Mouse (Mus musculus) mesoderm, embryonic 11.5 days (tissue): Measurements from ENCODE around the gene Parp16.
A peak's percentile ranks its signal among the peaks of the same experiment; 100 is the strongest.
"Not testable (repeated sequence)": the region's sequence is repeated elsewhere in the genome, so short reads cannot be mapped to it uniquely, and the experiment has no call there.

Experiments
- DNase-seq: peaks from one replicate; pipeline ENCODE4 v3.0.0-alpha.2; 2012; ENCODE audit warnings: low read depth, low spot score

Gene Parp16

GRCm38 (mm10) chr9:65178336-65179213 lies 16.6 kb upstream of the Parp16 start:
- DNase-seq: peak; percentile 89

GRCm38 (mm10) chr9:65179817-65180624 lies 15.1 kb upstream of the Parp16 start:
- no peak for DNase-seq

- peak; percentile 94 for DNase-seq
These were observed 6.6 kb upstream of the Parp16 start for GRCm38 (mm10) chr9:65188599-65188998.

DNA sequence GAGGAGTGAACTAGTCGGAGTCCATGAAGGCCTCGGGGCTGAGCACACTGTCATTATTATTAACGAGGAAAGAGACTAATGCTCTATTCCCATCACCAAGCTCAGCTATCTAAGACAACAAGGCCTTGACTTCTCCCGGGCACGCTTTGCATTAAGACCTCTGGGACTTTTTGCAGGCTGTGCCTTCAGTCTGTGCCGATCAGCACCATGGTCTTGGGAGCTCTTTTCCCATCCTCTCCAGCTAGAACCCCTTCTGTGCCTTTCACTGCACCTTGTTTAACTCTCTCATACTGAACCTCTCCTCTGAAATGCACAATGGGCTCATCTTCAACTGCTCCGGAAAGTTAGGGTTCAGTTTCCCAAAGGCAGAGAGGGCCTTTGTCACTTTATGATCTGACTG lies 4.8 kb upstream of the Parp16 start:
- DNase-seq: no peak

- peak; percentile 73 for DNase-seq
These were observed 3.8 kb upstream of the Parp16 start for GRCm38 (mm10) chr9:65191389-65191754.

GRCm38 (mm10) chr9:65191755-65192469 lies 3.2 kb upstream of the Parp16 start:
- peak; percentile 65 for DNase-seq

DNA sequence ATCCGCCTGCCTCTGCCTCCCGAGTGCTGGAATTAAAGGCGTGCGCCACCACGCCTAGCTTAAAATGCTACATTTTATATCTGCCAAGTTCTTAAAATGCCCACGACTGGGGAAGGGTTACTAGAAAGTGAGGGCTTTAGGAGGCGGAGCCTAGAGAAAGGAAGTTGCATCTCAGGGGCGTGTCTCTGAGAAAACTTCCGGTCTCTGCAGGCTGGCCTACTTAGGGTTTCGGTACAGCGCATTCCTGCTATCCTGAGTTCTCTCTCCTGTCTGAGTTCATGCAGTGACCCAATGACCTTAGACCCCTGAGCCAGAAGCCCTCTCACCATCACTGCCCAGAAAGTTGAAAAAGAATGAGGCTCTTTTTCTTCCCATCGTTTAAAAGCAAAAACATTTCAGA lies 1.9 kb upstream of the Parp16 start:
- no peak for DNase-seq

DNA sequence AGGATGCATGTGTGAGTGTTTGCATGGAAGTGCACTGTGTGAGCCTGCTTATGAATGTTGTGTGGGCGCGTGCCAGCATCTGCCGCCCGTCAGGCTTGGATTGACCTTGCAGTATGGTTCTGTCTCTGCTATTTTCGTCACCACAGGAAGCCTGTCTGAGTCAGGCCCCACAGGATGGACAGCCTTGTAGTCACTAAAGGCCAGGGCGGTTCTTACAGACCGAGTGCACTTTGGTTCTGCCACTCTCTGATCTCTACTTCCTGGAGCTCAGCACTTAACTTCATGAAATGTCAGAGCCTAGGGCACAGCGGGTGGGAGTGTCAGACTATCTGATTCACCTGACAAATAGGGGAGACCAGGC lies 448 bp downstream of the Parp16 start:
- DNase-seq: no peak

DNA sequence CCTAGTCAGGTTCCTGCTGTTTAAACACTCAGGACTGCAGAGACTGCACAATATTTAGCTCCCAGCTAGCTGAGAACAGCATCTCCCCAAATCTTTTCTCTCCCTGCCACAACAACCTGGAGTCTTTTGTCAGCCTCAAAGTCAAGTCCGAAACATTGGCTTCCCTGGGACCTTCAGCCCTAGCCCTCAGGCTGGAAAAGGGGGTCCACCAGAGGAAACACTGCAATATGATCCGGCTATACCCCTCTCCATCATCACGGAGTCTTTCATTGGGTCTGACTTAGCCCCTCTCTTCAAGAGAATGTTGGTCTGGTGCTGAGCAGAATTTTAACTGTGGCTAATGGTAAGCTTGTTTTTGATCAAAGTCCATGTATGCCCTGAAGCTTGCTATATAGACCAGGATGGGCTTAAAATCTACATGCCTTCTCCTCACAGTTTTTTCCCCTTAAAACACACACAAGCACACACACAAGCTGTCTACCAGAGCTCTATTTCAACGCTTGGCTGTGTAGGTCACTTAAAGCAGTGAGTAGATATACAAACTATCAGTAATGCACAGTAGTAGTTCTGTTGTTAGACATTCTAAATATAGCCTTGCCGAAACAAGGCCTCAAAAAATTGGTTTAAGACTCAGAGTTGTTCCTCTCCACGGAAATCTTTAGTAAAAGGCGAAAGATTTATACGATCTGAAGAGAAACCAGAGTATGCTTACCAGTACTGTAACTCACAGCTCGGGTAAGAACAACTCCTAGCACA lies 1.0 kb downstream of the Parp16 start:
- peak; percentile 74 for DNase-seq

GRCm38 (mm10) chr9:65196738-65197569 lies 1.8 kb downstream of the Parp16 start:
- DNase-seq: peak; percentile 90

DNA sequence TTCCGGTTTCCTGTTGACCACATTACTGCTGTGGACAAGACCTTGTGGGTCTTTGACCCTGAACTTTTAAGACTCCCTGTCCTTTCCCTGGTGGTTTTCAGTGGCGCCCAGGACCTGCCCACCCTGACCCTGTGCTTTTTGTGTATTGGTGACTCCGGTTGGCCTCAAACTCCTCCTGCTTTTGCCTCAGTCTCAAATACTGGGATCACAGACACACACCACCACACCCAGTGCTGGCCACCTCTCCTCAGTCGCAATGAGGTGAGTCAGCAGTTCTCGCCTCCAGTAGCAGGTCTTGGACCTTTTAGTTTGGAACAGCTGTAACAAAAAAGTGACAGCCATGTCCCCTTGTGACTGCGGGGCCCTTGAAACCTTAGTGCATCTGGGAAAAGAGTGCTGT lies 2.7 kb downstream of the Parp16 start:
- no peak for DNase-seq

DNA sequence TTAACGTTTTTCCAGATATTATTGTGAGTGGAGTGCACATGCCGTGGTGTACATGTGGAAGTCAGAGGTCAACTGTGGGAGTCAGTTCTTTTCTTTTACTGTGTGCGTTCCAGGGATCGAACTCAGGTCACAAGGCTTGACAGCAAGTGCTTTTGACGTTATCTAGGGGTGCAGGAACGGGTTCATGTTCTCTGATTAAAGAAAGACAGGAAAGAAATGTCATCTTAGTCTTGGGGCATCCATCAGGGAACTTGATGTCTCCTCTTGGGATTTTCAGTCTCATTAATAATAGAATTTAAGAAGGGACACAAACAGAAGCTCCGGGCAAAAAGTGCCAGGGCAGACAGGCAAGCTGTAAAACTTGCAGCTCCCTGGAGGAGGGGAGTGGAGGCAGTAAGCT lies 4.6 kb downstream of the Parp16 start:
- no peak for DNase-seq

DNA sequence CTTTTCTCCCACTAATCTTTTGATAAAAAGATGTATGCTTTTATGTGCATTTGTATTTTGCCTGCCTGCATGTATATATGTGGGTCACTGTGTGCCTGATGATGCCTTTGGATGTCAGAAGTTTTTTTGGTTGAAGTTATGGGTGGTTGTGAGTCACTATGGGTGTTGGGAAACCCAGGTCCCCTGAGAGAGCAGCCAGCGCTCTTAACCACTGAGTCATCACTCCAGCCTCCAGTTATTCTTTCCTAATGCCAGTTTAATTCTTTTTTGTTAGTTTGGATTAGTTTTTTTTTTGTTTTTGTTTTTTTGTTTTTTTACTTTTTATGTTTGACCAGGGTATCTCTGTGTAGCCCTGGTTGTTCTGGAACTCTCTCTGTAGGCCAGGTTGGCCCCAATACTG lies 5.5 kb downstream of the Parp16 start:
- DNase-seq: no peak

DNA sequence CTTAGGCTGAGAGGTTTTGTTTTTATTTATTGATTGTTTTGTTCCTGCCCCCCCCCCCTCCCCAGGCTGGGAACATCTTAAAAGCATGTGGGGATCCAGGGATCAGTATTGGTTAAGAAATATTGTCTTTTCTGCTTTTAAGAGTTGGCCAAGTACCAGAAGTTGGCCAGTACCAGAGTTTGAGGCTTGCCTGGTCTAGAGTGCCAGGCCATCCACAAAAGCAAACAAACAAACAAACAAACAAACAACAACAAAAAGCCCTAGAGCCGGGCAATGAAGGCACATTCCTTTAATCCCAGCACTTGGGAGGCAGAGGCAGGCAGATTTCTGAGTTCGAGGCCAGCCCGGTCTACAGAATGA lies 5.8 kb downstream of the Parp16 start:
- no peak for DNase-seq

DNA sequence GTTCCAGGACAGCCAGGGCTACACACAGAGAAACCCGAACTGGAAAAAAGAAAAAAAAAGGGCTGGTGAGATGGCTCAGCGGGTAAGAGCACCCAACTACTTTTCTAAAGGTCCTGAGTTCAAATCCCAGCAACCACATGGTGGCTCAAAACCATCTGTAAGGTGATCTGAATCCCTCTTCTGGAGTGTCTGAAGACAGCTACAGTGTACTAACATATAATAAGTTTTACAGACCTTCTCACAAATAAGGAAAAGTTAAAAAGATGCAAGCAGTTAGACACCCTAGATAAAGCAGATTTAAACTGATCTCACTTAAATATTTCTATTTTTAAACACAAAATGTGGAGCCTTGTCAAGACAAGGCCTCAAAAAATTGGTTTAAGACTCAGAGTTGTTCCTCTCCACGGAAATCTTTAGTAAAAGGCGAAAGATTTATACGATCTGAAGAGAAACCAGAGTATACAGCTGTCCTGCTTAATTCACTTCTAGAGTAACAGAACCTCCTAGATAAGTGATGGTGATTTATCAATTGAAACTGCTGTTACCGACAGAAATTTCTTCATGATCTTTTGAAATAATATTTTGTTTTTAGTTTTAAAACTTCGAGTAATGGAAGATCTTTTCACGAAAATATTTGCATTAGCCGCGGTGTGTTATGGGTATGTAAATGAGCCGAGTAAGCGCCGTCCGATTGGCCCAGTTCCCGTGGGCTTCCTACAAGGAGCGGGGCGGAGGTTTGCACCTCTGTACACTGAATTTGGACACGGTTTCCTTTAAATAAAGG lies 6.4 kb downstream of the Parp16 start:
- peak; percentile 92 for DNase-seq

DNA sequence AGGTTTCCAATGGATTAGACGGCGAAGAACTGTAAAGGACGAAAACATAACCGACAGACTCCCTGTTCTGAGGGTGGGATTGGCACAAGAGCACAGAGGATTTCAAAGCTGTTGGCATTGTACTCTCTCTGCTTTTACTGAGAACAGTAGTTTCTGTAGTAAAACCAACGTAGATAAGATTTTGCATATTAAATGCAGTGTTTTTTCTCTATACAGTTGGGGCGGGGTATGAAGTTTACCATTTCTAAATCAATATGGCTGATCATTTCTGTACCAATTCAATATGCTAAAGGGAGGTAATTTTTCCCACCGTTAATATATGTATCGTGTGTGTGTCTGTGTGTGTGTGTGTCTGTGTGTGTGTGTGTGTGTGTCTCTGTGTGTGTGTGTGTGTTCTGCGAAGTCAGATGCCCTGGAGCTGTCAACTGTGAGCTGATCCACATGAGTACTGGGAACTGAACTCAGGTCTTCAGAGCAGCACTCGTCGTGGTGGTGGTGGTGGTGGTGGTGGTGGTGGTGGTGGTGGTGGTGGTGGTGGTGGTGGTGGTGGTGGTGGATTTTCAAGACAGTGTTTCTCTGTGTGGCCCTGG lies 7.1 kb downstream of the Parp16 start:
- DNase-seq: no peak

DNA sequence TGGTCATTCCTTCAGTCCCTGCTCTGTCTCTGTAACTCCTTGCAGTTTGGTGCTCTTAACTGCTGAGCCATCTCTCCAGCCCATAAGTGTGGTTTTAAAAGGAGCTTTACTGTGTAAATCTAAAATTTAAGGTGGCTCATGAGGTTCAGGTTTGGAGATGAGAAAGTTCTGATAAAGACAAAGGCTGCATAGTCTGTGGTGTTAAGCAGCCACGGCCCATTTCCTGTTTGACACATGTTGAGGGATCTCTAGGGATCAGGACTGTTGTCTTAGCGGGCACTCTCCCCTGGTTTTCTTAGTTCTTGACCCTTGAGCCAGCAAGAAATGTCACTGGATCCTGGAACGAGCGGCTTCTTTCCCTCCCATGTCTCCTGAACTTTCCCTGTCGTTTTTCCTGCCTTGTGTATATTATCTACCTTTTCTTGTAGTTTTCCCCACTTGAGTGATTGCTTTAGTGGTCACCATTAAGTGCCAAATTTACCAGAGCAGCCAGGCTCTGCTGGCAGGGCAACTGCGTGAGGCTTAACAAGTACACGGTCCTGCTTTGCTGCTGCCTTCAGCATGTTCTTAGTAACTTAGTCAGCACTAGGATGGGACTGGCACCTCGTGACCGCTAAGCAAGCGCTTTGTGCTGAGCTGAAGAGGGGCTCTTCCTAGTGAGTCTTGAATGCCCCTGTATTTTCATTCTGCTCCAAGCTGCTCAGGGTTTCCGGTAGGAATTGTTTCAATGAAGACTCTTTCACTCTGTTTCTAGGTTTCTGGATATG lies 10.1 kb downstream of the Parp16 start:
- DNase-seq: no peak

DNA sequence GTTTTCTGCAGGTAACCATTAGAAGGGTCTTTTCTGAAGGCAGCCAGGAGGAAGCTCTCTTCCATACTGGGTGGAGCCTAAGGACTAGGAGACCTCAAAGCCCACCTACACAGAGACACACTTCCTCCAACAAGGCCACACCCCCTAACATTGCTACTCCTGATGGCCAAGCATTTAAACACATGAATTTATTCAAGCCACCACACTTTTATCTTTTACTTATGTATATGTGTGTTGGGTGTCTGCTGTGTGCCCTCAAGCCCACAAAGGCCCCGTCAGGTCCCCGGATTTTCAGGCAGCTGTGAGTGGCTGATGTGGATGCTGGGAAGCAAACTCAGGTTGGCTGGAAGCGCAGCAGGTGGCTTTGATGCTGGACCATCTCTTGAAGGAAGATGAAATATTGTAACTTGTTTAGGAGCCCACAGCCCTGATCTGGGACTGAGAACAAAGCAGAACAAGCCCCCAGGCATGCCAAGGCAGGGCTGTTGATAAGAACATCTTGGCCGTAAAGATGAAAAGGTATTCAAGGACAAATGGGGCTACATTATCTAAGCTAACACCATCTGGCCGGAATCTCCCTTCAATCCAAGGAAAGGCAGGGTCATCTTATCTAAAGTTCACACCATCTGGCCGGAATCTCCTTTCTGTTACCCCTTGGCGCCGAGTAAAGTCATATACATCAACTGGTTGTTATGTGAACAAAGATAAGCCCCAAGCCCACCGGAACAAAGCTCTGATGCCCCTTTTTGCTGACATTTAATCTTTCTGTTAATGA lies 12.1 kb downstream of the Parp16 start:
- DNase-seq: not testable (repeated sequence)
